Mouse (Mus musculus) hindbrain, postnatal 0 days (tissue): ENCODE results near the gene Itgav. TPM values are rescaled to one million over a fixed set of nuclear protein-coding genes. Genes with fewer than 3 reads are reported as not detected.

ENCODE experiments used
- ATAC-seq: fragments of 200-750 bp; cut with Nextera tagmentation; 2 replicates; pipeline ENCODE4 v1.8.0; 2017; ENCODE audit warnings: mild to moderate bottlenecking, moderate TSS enrichment, moderate library complexity
- DNase-seq: peaks from one replicate; pipeline ENCODE4 v3.0.0-alpha.2; 2015; ENCODE audit warnings: low spot score
- H3K27ac ChIP-seq: fragments of 300-500 bp; sonication (generic); 2 replicates; pipeline ENCODE4 v1.5.1; 2014; ENCODE audit warnings: mild to moderate bottlenecking
- H3K27me3 ChIP-seq: fragments of 300-500 bp; sonication (generic); 2 replicates; pipeline ENCODE4 v1.6.1; 2014; ENCODE audit warnings: low read length, mixed read lengths; ENCODE audit not compliant: insufficient read depth
- H3K36me3 ChIP-seq: fragments of 300-500 bp; sonication (generic); 2 replicates; pipeline ENCODE4 v1.6.1; 2014; ENCODE audit warnings: low read length, mixed read lengths; ENCODE audit not compliant: insufficient read depth
- H3K4me1 ChIP-seq: fragments of 300-500 bp; sonication (generic); 2 replicates; pipeline ENCODE4 v1.6.1; 2014; ENCODE audit warnings: antibody characterized with exemption, low read length, mixed read lengths; ENCODE audit not compliant: insufficient read depth
- H3K4me2 ChIP-seq: fragments of 300-500 bp; sonication (generic); 2 replicates; pipeline ENCODE4 v1.6.1; 2014; ENCODE audit warnings: low read depth, mild to moderate bottlenecking, low read length, moderate library complexity, mixed read lengths
- H3K4me3 ChIP-seq: fragments of 300-500 bp; sonication (generic); 2 replicates; pipeline ENCODE4 v1.5.1; 2014; ENCODE audit warnings: low read length
- H3K9ac ChIP-seq: fragments of 300-500 bp; sonication (generic); replicated peaks from 2 replicates; pipeline ENCODE4 v1.6.1; 2014; ENCODE audit warnings: mild to moderate bottlenecking, low read length, moderate library complexity, mixed read lengths
- H3K9me3 ChIP-seq: fragments of 300-500 bp; sonication (generic); 2 replicates; pipeline ENCODE4 v1.6.1; 2016; ENCODE audit warnings: low read length, mixed read lengths
- CTCF ChIP-seq: IDR thresholded peaks from 2 replicates; pipeline ENCODE4 v1.5.1; 2016; ENCODE audit warnings: antibody characterized with exemption, control low read depth, low read depth
- WGBS: fragments of 180-500 bp; shearing (Covaris S2); extraction: QIAGEN DNeasy Blood & Tissue Kit; methylation state at CpG from one replicate; pipeline ENCODE4 v1.1.7; 2014; 5-methylcytosine and 5-hydroxymethylcytosine counted together
- polyA plus RNA-seq: library from polyadenylated mRNA; unstranded; fragments of >200 nt; fragmentation: Nextera tagmentation; extraction: Ambion mirVana; gene quantifications from 2 replicates; pipeline ENCODE4 v1.2.1, GENCODE M21; 2015
- total RNA-seq: library from RNA; depleted of rRNA; stranded (reverse); fragments of >200 nt; gene quantifications from 2 replicates; pipeline ENCODE4 v1.2.3, GENCODE M21; 2014

The Itgav gene
- total and polyA plus RNA-seq, 2 experiments from 2014 or later, result 30.8 to 47.4 TPM

DNA sequence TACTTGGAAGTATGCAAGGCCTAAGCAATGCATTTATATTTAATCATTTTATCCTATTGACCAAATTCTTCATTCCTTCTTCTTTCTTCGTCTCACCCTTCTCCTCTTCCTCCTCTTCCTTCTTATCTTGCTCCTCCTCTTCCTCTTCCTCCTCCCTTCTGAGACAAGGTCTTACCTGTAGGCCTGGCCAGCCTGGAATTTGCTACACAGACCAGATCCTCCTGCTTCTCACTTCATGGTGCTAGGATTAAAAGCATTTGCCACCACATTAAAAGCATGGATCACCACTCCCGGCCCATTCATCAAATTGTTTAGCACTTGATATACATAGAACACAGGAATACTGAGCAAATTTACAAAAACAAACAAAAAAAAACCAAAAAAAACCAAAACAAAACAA lies 851 bp upstream of the Itgav start:
- Histone ChIP-seq H3K4me2 (peak overlapping the region; percentile 82), H3K4me1 (no peaks in the 10 kb centered on the region), H3K4me3 (peak overlapping the region; percentile 83), H3K27me3 (no peaks in the 10 kb centered on the region), H3K9me3 (no peaks in the 10 kb centered on the region), H3K27ac (peak overlapping the region; percentile 85), H3K36me3 (no peaks in the 10 kb centered on the region), H3K9ac (0 out of 2 replicates have a peak overlapping the region, but pooled peaks have one; percentile 72)
- WGBS, result 66% methylated on average over 2 of the region's 2 CpGs
- TF ChIP-seq CTCF, result no peak
- ATAC-seq, result no peak
- no peak for DNase-seq

DNA sequence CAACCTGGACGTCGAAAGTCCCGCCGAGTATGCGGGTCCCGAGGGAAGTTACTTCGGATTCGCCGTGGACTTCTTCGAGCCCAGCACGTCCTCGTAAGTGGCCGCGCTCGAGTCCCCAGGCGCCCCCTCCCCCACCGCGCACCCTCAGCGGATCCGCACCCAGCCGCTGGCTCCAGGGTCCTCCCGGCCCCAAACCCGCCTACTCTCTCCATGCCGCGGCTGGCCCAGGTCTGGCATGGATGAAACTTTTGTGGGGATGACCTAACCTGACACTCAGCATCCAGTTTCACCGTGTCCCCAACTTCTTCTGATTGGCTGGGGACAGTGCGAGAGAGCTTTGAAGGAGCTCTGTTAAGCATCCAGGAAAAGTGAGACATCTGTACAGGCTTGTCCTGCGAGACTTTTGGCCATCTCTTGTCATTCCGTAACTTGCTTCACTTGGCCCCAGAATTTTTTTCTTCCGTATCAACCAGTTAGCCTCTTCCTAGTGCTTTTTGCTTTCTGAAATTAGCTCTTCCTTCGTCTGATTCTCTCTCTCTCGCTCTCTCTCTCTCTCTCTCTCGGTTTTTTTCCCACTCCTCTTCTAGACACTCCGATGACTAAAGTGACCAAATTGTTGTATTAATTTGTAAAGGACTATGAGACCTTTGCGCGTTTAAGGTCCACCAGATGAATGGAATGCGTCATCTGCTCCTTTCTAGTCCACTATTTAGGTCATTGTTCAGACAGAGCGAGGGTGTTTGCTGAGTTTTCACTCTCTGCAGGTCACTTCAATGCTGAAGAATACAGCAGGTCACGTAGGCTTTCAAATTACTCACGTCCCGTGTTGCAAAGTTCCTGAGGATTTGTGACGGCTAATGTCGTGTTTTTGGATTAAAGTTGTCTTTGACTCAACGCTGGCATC lies 882 bp downstream of the Itgav start:
- H3K4me1 ChIP-seq, result no peaks in the 10 kb centered on the region
- no peaks in the 10 kb centered on the region for H3K9me3 ChIP-seq
- no peak for TF ChIP-seq CTCF
- H3K4me2 ChIP-seq, result peak overlapping the region; percentile 82
- peak overlapping the region; percentile 83 for H3K4me3 ChIP-seq
- 3% methylated on average over 43 of the region's 44 CpGs for WGBS
- no peaks in the 10 kb centered on the region for H3K27me3 ChIP-seq
- H3K27ac ChIP-seq, result peak overlapping the region; percentile 85
- peak overlapping the region; percentile 72 for H3K9ac ChIP-seq
- DNase-seq (peak; percentile 41), ATAC-seq (peak; percentile 50)
- H3K36me3 ChIP-seq, result no peaks in the 10 kb centered on the region

DNA sequence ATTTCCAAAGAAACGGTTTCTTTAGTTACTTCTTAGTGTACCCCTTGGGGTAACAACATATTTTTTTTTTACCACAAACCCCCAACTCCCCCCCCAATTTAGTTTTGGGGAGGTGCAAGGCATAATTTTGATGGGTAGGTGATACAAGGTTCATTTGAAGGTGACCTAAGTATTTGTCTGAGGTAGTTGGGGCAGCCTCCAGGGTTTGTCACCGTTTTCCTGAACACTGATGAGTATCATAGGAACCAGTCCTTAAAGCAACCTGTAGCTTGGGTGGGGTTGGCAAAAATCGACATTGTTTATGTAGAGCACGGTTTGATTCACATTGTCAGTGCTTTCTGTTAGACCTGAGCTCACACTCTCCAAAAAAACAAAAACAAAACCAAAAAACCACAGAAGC lies 1.6 kb downstream of the Itgav start:
- Histone ChIP-seq H3K9ac (peak overlapping the region; percentile 72; the same call in 1 of the 2 replicates), H3K36me3 (no peaks in the 10 kb centered on the region), H3K27me3 (no peaks in the 10 kb centered on the region), H3K4me1 (no peaks in the 10 kb centered on the region), H3K4me2 (peak overlapping the region; percentile 82), H3K27ac (no peak overlapping the region), H3K9me3 (no peaks in the 10 kb centered on the region), H3K4me3 (peak overlapping the region; percentile 83)
- WGBS, result 67% methylated on average over 4 of the region's 4 CpGs
- DNase-seq (no peak), ATAC-seq (no peak)
- TF ChIP-seq CTCF, result no peak

DNA sequence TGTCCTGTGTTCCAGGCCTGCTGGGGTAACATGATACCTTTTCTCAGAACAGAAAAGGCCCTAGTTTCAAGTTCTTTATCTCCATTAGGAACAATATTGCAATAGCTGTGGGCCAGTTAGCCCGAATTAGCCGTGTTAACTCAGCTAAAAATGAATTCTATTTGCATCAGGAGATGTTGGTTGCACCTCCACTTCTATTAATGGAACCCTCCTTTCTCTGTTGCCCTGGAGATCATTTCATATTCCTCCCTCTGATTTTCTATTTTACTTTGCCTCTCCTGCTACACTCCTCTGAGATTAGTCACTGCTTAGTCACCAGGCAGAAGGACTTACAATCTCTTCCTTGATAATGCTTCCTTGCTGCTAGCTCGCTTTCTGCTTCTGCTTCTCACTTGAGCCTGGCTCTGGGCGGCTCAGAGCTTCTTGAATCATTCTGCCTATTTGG lies 4.1 kb downstream of the Itgav start:
- WGBS, result 85% methylated on average over 4 of the region's 4 CpGs
- Histone ChIP-seq H3K9me3 (no peaks in the 10 kb centered on the region), H3K4me3 (no peak overlapping the region), H3K4me2 (no peak overlapping the region), H3K27me3 (no peaks in the 10 kb centered on the region), H3K9ac (no peak overlapping the region), H3K4me1 (no peaks in the 10 kb centered on the region), H3K36me3 (no peaks in the 10 kb centered on the region), H3K27ac (no peak overlapping the region)
- no peak for TF ChIP-seq CTCF
- no peak for ATAC-seq
- DNase-seq, result no peak

DNA sequence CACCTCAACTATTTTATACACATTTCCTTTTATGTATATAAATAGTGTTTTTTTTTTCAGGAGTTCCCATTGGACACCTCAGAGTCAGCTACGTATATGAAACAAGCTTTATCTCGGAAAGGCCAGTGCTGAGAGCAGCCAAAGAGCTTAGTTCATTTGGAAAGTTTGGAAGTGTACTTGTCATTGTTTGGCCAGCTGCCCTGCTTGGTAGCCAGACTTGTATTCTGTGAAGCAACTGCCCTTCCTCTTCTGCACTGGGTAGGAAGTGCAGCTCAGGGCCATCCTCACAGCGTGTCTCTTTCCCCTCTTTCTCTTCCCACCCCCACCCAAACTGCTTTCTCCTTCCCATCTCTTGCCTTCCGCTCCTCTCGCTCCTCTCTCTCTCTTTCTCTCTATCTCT lies 5.1 kb downstream of the Itgav start:
- ATAC-seq, result no peak; the same call in 1 of the 2 replicates
- no peak overlapping the region for H3K27ac ChIP-seq
- no peak for TF ChIP-seq CTCF
- H3K36me3 ChIP-seq, result no peaks in the 10 kb centered on the region
- H3K27me3 ChIP-seq, result no peaks in the 10 kb centered on the region
- DNase-seq, result peak; percentile 64
- no peak overlapping the region for H3K9ac ChIP-seq
- H3K4me2 ChIP-seq, result peak overlapping the region; percentile 23; the same call in 1 of the 2 replicates
- no peak overlapping the region for H3K4me3 ChIP-seq
- H3K4me1 ChIP-seq, result no peaks in the 10 kb centered on the region
- WGBS, result 46% methylated on average over 5 of the region's 5 CpGs
- H3K9me3 ChIP-seq, result no peaks in the 10 kb centered on the region

DNA sequence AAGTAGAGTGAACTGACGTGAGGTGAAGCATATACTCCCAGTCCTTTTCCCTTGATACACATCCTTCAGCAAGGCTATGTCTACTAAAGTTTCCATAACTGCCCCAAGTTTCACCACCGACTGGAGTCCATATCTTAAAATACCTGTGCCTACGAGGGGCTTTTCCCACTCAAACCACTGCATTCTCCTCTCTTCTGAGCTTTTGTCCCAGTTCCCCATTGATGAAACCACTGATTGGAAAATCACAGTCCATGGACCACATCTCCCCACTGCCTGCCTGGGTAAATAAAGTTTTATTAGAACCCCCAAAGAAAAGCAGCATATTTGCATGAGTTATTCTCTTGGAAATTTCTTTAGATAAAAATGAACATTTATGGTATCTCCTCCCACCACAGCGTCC lies 8.7 kb downstream of the Itgav start:
- TF ChIP-seq CTCF, result no peak
- Histone ChIP-seq H3K36me3 (no peaks in the 10 kb centered on the region), H3K4me3 (no peak overlapping the region), H3K9ac (no peak overlapping the region), H3K9me3 (no peaks in the 10 kb centered on the region), H3K27ac (no peak overlapping the region), H3K4me1 (no peaks in the 10 kb centered on the region), H3K27me3 (no peaks in the 10 kb centered on the region), H3K4me2 (no peak overlapping the region)
- DNase-seq (no peak), ATAC-seq (no peak)
- 95% methylated on average over 4 of the region's 4 CpGs for whole genome bisulfite sequencing

DNA sequence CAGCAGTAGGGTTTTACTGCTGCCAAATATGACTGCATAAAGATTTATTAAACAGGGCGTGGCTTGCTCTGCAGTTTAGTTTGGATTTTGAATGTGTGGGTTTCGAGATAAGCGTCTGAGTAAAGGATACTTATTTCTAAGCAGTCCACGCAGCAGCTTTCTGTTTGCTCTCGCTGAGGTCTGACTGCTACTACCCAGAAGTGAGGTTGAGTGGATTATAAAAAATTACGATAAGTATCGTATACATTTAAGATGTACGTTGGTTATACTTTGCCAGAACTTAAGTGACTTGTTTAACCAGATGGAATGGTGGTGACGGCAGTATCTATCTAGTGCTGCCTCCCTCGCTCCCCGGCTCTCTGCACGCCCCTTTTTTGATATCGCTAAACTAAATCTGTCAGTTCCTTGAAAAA lies 9.8 kb downstream of the Itgav start:
- WGBS, result 94% methylated on average over 13 of the region's 13 CpGs
- Histone ChIP-seq H3K9ac (no peak overlapping the region), H3K27me3 (no peaks in the 10 kb centered on the region), H3K9me3 (no peaks in the 10 kb centered on the region), H3K4me2 (no peak overlapping the region), H3K27ac (no peak overlapping the region), H3K4me1 (no peaks in the 10 kb centered on the region), H3K36me3 (no peaks in the 10 kb centered on the region), H3K4me3 (no peak overlapping the region)
- DNase-seq, result no peak
- ATAC-seq, result no peak
- no peak for TF ChIP-seq CTCF
